Mouse (Mus musculus): ENCODE measurements around the gene Noxa1. TPM values are rescaled to one million over a fixed set of nuclear protein-coding genes. Genes with fewer than 3 reads are reported as not detected.

Gene Noxa1
- total RNA-seq, 2 experiments from 2014 or later, result not detected

DNA sequence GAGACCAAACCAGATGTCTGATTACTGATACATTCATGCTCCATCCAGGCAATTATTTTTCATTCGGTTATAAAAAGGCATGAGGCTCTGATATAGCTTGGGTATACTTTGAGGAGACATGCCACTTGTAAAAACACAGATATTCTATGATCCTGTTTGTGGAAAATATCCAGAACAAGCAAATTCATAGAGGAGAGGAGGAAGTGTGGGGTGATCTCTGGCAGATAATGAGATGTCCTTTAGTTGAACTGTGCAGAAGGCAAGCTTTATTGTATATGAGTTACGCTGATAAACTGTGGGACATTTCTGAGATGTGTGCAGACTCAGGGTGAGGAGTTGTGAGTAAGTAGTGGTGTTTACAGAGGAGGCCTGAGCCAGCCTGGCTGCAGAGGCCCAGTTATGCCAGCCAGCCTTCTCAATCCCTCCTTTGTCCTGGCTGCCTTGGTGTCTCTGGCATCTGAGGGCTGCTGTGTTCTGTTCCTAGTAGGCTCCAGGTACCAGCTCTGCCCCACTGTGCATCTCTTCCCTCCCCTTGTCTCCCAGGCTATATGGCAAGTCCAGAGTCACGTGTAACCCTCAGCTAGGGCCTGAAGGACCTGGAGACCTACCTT, 3.2 kb upstream of the Noxa1 start:
- no peak for DNase-seq

DNA sequence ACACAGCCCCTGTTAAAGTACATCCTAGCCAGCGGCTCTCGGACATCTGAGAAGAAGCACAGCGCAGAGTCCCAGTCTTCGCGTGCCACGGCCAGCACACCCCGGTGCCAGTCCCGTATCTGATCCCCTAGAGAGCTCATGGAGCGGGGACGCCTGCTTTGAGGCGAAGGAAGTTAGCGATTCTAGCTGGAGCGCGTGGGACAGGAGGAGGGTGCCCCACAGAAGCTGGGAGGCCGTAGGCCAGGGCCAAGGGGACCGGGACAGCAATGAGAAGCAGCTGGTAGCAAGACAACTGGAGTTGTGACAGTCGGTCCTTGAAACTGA, 202 bp downstream of the Noxa1 start:
- DNase-seq, result no peak

DNA sequence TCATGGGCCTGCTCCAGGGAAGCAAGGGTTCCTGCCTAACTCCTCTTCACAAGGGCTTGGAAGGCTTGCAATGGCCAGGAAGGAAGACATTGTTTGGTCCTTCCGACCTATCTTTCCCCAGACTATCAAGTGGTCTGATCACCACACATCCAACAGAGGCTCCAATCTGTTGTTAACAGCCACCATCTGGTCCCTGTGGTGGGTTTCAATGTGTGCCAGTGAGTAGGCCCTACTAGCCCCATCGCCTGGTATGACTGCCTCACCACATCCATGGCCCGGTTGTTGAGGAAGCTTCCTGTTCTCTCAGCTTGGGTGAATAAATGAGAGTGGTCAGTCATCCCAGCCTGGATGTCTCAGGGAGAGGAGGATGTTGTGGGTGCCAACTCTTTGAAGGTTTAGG, 6.3 kb downstream of the Noxa1 start:
- DNase-seq, result no peak

DNA sequence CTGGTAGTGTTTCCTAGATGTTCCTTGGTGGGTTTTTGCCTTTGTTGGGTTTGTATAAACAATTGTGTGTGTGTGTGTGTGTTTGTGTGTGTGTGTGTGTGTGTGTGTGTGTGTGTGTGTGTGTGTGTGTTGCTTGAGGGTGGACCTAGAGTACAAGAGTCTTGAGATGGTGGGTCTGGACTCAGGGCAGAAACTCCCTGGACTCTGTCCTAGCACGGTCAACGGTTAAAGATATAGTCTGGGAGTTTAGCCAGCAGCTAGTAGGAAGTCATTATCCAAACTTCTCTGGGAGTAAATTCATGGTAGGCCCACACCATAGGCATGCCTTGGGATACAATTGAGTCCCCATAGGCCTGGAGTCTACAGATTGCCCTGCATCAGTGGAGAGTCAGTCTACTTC, 7.1 kb downstream of the Noxa1 start:
- DNase-seq, result peak in 1 of 2 experiments; percentile 9

DNA sequence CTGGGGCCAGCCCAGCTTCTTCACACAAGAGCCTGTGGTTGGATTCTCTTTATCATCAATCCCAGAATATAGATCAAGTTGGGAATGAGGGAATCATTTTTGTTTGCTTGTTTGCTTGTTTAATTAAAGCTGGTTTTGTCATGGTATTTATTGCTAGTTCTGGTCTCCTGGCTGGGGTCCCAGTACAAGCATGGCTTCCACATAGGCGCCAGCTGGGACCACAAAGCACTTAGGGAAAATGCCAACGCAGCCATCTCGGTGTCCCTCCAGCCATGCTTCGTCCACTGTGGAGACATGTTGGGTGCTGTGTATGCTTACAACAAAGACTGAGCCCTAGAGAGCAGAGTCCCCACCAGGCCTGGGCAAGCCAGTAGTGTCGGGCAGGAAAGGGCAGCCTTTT, 9.4 kb downstream of the Noxa1 start:
- no peak for DNase-seq

DNA sequence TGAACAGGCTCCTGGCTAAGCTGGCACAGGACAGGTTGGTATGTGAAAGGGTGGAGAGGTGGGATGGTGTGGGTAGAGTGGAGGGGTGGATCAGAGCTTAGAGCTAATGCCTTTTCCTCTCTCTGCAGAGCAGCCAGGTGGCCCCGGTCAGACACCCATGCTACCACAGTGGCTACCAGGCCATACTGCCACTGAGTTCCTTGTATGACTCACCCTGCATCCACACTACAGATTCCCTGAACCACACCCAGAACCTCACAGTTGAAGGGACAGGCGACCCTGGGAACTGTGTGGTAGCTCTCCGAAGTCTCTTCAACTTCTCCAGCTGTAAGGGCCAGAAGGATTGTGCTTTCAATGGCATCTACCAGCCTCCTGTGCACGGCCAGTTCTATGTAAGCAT, 11.3 kb downstream of the Noxa1 start:
- DNase-seq, result no peak

DNA sequence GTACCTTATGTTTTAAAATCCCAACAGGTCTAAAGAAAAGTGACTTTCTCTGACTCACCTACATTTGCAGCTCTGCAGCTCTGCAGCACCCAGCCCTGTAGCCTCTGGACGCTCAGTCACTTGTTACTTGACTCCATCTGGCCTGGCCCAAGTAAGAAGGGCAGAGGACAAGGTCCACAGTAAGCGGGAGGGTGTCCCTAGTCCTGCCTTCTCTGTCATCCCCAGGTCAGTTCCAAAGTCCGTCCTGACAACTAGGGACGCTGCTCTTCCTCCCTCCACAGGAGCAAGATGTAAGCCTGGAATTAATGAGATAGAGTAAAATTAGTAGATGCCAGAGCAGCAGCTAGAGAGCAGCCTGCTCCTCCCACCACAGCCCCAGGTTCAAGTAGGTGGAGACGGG, 14.9 kb downstream of the Noxa1 start, which contains the start of gene Entpd8:
TSS of gene Entpd8 (plus strand) at position 229 of the 400 bp plus-strand sequence.
- no peak for DNase-seq

DNA sequence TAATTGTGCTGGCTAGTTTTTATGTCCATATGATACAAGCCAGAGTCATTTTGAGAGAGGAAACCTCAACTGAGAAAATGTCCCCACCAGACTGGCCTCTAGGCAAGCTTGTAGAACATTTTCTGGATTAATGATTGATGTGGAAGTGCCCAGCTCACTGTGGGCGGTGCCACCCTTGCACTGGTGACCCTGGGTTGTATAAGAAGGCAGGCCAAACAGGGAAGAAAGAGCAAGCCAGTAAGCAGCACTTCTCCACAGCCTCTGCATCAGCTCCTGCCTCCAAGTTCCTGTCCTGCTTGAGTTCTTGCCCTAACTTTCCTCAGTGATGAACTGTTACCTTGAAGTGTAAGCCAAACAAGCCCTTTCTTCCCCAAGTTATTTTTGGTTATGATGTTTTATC, 16.0 kb downstream of the Noxa1 start:
- no peak for DNase-seq

DNA sequence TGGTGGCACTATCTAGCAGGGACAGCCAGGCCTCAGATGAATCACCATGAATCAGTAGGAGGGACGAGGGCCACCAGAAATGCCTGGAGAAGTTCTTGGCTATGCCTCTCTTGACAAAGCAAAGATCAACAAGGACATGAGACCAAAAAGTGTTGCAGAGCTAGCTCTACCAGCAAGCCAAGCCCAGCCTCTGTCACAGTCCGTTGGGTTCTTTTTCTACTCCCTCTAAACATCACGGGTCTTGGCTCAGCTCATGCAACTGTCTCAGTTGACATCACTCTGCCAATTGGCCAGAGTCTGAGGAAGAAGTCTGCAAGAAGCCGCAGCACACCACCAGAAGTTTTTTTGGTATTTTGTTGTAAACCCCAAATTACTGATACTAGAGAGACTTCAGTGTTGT, 19.4 kb downstream of the Noxa1 start:
- peak in 1 of 2 experiments; percentile 27 for DNase-seq

DNA sequence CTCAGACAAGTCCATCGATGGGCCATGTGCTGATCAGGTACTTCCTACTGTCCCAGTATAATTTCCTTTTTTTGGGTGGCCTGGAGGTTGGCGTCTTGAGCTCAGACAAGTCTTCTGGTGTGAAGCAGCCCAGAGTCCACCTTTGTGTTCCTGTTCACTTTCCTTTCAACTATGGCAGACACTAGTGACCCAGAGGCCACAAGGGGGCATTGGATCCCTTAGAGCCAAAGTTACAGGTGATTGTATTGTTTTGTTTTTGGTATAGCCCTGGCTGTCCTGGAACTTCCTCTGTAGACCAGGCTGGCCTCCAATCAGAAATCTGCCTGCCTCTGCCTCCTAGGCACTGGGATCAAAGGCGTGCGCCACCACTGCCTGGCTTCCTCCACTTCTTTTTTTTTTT, 22.6 kb downstream of the Noxa1 start:
- DNase-seq, result no peak

DNA sequence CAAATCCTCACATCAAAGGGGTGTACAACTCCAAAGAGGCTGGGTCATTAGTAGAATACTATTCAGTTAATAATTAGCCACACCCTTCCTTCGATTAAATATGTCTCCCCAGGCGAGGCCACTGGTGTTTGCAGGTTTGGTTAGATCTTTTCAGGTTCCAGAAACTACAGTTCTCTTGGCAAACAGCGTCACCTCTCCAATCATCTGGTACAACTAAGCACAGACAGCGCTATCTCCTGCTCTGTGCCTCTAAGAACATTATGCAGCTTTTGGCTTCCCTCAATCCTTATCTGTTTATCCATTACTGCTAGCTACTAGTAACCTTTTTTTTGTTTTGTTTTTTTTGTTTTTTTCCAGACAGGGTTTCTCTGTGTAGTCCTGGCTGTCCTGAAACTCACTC, 25.4 kb downstream of the Noxa1 start:
- DNase-seq, result no peak

DNA sequence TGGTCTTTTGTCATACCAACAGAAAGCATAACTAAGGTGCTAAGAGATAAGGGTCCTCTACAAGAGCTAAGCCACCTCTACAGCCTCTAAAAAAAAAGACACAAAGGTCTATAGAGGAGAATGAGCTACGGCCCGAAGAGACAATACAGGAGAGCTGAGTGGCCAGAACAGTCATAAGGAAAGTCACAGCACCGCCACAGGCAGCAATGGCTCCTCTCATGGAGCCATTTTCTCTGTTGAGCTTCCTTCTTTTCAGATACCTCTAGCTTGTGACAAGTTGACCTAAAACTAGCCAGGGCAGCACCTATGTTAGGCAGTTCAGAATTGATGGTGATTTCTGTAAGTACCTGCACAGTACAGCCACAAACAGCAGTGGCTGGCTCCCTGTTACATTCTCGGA, 28.4 kb downstream of the Noxa1 start:
- no peak for DNase-seq

DNA sequence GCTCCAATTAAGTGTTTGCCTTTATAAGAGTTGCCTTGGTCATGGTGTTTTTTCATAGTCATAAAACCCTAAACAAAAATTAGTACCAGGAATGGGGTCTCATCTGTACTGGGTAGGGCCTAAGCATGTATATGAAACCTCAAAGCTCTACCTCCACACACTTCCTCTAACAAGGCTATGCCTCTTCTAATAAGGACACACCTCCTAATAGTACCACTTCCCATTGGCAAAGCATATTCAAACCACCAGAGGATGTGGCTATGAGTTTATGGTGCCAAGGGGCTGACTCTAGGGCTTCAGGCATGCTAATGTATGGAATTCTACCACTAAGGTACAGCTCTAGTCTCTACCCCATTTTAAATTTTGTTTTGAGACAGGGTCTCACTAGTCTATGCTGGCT, 29.4 kb downstream of the Noxa1 start:
- DNase-seq, result no peak

DNA sequence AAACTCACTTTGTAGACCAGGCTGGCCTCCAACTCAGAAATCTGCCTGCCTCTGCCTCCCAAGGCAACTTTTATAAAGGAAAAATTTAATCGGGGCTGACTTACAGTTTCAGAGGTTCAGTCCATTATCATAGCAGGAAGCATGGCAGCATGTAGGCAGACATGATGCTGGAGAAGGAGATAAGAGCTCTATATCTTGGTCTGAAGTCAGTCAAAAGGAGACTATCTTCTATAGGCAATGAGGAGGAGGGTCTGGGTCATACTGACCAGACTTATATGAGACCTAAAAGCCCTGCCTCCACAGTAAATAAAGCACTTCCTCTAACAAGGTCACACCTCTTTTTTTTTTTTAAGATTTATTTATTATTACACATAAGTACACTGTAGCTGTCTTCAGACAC, 30.7 kb downstream of the Noxa1 start:
- DNase-seq, result no peak

DNA sequence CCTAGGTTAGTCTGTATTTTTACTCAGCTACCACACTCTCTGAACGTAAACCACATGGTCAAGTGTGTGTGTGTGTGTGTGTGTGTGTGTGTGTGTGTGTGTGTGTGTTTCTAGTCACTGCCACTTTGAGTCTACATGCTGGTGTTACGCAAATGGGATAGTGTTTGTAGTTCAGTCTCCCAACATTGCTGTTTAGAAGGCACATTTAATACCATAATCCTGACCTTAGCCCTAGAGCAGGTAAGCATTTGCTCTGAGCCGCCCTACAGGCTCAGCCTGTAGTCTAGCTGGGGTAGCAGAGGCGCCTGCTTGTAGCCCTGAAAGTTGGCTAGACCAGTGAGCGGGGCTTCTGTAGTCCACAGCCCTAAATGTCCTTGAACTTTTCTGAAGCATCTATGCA, 31.4 kb downstream of the Noxa1 start:
- DNase-seq, result no peak

DNA sequence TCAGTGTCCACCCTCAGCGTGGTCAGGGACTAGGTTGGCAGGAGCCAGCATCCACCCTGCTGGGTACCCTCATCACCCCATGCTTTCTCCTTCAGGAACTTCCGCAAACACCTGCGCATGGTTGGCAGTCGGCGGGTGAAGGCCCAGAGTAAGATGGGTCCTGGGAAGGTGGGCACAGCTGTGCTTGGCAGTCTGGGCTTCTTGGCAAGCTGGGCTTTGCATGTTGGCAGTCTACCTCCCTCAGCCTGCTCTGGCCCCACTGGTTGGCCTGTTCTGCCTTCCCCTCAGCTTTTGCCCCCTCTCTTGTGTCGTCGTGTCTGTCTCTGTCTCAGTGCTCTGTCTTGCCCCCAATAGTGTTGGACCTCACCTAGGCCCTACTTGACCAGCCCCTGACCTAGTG, 36.0 kb downstream of the Noxa1 start:
- DNase-seq, result no peak

DNA sequence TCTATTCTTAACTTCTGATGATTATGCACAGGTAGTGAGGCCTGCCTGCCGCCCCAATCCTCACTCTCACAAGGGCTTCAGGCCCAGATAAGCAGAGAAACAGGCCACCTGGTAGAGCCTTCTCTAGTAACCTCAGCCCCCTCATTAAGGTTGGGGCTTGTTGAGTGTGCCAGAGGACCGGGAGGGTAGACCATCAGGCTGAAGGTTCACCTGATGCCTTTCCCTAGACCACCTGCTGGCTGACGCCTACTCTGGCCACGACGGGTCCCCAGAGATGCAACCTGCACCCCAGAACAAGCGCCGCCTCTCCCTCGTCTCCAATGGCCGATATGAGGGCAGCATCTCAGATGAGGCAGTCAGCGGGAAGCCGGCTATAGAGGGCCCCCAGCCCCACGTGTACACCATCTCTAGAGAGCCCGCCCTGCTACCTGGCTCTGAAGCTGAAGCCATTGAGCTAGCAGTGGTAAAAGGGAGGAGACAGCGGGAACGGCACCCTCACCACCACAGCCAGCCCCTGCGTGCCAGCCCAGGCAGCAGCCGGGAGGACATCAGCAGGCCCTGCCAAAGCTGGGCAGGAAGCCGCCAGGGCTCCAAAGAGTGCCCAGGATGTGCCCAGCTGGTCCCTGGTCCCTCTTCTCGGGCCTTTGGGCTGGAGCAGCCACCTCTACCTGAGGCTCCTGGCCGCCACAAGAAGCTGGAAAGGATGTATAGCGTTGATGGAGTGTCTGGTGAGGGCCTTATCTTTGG, 39.4 kb downstream of the Noxa1 start:
- no peak for DNase-seq

DNA sequence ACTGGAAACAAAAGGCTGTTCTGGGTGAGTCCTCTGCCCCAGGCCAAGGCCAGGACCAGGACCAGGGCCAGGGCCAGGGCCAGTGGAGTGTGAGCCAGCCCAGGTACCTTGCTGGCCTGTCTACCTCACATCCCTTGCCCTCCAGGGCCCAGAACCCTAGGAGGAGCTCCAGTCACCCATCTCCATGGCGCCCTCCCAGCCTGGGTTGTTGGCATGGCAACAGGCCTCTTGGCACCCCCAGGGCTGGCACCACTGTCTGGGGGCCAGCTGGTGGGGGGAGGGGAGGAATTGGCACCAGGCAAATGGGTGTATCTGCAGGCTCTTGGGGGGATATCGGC, 39.9 kb downstream of the Noxa1 start:
- DNase-seq, result peak in 1 of 2 experiments; percentile 18

DNA sequence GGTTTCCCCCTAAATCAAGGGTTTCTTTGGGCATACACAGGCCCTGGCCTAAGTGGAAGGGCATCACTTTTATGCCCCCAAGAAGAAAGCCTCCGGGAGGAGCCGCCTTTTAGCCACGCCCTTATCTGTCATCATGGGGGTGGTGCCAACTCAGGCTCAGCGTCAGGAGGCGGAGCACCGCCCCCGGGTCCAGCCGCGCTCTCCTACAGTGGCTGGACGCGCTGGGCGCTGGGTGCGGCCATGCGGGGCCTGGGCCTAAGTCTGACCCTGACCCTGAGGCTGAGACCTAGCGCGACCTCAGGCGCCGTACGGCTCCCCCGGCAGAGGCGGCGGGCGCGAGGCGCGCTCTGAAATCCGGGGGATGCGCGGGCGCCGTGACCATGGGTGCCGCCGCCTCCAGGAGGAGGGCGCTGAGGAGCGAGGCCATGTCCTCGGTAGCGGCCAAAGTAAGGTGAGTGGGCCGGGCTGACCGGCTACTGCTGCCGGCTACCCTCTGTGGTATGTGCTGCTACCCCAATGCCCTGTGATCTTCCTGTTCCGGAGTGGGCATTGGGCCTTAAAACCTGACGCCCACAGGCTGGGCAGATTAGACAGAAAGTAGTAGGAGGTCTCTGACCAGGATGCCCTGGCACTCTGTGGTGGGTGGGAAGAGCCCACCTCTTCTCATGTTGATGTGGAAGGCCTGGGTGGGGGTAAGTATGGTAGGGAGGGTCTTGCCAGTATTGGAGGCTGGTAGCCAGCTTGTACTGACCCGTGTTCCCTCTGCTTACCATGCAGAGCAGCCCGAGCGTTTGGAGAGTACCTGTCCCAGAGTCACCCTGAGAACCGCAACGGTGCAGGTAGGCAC, 40.5 kb downstream of the Noxa1 start, which contains the start of gene Nsmf:
TSS of gene Nsmf (plus strand) at position 135 of the 847 bp plus-strand sequence.
- peak; percentile 91 to 93 for DNase-seq

DNA sequence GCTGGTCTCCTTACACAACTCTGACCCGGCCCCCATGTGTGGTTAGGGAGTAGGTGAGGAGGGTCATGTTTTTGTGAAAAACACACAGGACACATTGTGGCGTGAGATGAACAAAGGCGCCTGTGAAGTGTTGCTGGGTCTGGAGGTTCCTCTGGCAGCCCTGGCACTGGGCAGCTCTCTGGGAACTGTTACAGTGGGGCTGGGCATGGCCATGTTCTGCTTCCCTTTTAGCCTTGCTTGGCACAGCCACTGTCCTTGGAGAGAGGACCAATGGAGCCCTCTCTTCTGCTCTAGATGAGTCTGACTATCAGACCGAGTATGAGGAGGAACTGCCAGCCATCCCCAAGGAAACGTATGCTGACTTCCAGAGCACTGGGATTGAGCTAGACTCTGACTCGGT, 41.8 kb downstream of the Noxa1 start:
- peak in 1 of 2 experiments; percentile 33 for DNase-seq

DNA sequence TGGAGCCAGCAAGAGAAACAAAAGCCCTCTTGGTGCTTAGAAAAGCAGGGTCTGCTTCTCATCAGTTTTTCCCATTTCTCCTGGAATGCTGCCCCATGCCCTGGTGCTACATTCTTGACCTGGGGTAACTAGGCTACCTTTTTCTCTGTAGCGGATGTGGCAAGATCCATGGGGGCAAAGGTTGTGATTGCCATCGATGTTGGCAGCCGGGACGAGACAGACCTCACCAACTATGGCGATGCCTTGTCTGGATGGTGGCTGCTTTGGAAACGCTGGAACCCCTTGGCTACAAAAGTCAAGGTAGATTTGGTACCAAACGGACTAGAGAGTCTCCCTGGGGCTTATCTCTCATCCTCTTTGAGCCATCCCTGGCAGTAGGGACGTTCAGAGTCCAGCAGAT, 43.5 kb downstream of the Noxa1 start:
- DNase-seq, result no peak

DNA sequence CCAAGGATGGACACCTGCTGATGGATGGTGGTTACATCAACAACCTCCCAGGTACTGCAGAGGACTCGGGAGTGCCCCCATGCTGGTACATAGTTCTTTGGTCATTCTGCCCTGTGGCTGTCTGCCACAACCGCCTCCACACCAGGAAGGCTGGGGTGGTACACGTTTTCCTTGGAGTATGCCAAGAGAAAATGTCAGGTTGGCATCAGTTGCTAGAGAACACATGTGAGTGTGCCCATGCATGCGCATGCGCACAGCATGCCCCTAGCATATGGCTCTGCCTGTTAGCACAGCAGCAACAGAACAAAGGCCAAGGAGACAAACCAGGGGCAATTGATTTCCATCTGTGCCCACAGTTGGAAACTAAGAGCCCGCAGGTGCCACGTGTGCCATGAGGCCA, 44.0 kb downstream of the Noxa1 start:
- DNase-seq, result no peak

DNA sequence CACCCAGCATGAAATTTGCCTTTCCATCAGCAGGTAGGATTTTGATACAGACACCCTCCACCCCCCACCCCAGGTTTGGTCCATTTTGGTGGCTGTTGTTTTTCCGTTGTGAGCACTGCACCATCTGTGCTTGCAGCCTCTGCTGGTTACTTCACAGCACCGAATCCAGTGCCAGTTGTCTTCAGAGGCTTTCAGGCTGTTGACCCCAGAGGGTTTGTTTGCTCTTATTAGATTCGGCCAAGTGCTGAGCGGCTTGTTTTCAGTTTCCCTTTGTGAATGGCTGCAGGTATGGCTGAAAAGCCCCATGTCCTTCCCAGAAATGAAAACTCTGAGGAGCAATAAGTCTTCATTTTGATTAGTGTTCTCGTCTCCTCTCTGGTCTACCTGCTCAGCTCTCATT, 54.9 kb downstream of the Noxa1 start:
- DNase-seq, result no peak

All from heart, adult 18-20 months (tissue).